Mouse (Mus musculus) layer of hippocampus, adult 9-10 months (tissue): Measurements from ENCODE around the gene Olfr157.

Experiments used
- DNase-seq: peaks from one replicate; pipeline ENCODE4 v3.0.0; 2022; ENCODE audit warnings: low spot score

Gene Olfr157

DNA sequence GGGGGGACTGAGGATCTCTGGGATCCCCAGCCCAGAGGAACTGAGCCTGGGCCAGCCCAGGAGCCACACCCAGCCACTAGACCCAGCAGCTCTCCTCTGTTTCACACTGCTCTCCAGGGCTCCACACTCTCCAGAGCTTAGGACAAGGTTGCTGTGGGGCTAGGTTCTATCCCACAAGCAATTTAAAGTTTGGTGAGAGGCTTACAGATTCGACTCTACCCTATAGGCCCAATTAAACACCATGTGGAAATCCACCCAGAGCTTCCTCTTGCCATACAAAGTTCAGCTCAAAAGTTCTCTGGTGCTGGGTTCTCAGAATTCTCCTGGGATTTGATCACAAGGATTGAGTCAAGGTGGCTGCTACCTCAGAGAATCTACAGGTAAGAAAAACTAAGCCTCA lies at the start of gene Olfr157:
TSS of gene Olfr157 (minus strand) at position 101 of the 400 bp plus-strand sequence.
- DNase-seq: no peak

DNA sequence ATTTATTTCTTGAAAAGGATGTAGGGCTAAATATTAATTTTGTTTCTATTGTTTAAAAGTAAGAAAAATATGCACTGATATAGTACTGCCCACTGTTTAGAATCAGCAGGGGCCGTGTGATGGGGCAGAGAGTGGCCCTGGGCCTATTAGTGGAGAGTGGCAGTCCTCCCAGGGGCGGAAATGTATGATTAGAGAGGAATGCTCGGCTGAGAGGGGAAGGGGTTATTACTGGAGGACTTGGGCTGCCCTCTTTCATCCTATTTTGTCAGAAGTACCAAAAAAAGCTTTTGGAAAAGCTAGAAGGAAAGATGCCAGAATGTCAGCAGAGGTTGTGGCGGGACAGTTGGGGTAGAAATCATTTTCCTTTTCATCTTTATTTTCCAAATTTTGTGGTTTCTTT lies 44.2 kb upstream of the Olfr157 start:
- DNase-seq: no peak

DNA sequence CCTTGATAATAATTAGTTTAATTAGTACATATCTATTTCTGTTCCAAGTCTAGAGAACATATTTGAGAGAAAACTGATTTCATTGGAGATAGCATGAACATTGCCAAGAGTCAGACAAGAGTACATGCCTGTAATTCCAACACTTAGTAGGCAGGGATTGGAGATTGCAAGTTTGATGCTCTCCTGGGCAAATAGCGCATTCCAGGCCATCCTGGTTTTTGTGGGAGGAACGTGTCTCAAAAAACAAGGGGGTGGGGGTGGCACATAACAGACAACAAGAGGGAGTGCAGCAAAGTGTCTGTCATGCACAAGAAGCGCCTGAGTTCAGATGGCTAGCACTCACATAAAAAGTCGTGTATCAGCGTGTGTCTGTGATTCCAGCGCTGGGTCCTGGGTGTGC lies 39.6 kb upstream of the Olfr157 start:
- no peak for DNase-seq

DNA sequence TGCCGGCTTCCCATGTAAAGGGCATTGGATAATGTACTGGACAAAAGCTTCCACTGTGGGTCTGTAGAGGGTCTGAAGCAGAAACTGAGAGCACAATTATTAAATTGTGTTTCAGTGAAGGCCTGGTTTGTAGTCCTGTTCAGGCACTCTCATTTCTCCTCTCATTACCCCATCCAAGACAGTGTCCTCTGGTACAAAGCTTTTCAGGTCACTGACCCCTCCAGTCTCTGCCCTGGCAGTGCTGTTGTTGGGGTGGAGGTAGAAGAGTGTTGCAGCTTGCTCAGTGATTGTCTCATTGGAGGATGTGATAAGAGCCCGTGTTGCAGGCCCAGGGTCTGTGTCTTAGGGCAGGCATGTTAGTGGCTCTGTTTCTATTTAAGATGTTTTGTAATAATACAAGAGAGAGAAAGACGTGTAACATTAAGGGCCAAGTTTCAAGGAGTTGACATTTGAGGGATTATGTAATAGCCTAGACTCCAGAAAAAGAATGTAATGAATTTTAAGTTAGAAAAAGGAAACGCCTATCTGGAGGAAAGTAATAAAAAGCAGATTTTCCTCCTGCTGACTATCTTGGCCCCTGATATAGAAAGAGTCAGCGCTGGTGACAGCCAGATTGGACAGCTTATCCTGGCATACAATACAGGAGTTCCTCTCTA lies 38.2 kb upstream of the Olfr157 start:
- no peak for DNase-seq

DNA sequence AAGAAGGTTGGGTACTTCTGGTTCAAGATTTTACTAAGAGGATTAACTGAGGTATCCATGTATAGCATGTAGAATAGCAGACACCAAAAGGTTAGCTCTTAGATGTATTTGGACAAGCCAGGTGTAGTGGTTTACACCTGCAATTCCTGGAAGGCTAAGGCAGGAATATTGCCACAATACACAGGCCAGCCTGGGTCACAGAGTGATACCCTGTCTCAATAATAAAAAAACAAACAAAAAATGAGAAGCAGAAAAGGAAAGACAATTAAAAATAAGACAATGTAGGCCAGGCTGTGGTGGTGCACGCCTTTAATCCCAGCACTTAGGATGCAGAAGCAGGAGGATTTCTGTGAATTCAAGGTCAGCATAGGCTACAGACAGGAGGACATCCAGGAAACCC lies 37.2 kb upstream of the Olfr157 start:
- DNase-seq: no peak

DNA sequence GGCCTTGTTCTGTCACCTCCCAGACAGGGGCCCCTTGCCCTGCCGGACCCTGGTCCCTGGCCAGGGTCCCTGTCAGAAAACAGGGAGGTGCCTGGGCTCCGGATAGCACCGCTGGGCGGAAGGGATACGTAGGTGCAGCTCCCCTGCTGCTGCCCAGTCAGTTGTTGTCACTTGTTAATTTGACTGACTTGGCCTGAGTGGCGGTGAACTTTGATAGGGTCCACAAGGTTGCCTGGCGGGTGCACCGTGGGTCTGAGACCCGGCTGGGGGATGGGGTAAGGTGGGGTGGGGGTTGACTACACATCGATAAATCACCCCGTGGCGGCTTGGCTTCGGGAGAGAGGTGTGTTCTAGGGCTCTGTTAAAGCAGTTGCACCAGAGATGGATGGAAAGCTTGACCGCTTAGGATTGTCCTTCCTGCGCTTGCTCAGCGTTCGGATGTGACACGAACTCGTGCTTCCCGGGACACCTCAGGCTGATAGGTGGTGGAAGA lies 36.0 kb upstream of the Olfr157 start:
- DNase-seq: no peak

DNA sequence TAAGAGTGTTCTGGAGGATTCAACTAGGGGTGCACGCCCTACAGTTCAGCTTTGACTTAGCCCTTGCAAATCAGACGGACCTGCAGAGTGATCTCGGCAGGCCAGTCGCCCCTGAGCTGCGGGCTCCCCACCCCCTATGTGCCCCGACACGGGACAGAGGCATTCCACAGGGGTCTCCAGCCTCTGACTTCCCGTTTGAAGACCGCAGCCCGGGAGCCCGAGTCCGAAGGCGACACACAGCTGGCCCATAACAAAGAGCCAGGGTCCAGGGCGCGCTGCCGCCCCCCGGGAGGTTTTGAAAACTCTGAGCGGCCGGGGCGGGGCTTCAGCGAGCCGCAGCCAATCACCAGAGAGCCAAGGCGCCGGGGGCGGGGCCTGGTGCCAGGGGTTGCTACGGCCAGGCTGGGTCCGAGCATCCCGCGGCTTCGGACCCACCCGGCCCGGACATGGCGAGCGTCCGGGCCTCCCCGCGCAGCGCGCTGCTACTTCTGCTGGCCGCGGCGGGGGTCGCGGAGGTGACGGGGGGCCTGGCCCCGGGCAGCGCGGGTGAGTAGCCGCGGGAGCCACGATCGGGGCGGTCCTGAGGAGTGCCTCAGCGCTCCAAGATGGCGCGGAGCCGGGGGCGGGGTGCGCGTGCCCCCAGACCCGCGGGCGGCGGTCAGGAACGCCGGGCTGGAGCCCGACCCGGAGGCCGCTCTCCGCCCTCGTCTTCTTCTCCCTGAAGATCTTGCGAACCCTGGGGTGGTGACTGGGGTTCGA lies 35.3 kb upstream of the Olfr157 start, which contains the start of gene Reck:
TSS of gene Reck (plus strand) at position 371 of the 759 bp plus-strand sequence.
- DNase-seq: peak; percentile 44

DNA sequence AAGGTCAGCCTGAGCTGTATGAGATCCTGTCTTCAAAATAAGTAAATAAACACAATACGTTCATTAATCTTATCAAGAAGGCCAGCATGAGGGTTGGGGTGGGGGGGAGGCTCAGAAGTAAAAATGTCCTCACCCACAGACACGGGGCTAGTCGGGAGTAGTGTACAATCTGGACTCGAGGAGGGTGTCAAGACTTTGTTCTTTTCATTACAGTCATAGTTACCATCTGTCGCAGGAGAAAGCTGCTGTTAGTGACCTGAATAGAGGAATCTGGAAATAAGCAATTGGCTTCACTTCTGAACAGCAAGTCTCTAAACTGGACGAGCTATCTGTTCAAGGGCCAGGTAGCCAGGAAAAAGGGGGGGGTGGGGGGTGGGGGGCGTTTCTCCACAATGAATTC lies 34.5 kb upstream of the Olfr157 start:
- no peak for DNase-seq

DNA sequence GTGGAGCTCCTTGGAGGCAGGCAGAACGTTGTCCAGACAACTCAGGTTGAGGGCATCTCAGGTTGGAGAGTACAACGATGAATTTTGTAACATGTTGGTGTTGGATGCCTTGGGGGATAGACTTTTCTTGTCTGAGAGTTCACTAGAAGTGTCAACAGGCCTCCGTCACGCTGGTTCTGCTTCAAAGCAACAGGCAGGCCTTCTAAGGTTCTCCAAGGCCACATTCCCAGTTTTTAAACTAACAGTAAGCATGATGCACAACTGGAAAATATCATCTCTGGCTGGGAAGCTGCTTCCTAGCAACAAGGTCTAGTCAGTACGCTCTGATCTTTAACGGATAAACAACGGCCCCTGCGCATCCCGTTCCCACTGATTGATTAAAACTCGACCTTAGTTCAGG lies 29.8 kb upstream of the Olfr157 start:
- no peak for DNase-seq

DNA sequence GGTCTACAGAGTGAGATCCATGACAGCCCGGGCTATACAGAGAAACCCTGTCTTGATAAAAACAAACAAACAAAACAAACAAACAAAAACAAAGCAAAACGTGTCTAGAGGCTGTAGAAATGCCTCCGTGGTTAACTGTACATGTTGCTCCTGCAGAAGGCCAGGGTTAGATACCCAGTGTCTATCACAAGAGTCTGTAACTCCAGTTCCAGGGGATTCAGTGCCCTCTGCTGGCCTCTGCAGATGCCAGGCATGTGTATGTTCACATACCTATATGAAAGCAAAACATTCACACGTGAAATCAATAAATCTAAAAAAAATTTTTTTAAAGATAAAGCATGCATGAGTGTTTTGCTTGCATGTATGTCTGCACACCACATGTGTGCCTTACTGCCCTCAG lies 23.3 kb upstream of the Olfr157 start:
- DNase-seq: no peak

DNA sequence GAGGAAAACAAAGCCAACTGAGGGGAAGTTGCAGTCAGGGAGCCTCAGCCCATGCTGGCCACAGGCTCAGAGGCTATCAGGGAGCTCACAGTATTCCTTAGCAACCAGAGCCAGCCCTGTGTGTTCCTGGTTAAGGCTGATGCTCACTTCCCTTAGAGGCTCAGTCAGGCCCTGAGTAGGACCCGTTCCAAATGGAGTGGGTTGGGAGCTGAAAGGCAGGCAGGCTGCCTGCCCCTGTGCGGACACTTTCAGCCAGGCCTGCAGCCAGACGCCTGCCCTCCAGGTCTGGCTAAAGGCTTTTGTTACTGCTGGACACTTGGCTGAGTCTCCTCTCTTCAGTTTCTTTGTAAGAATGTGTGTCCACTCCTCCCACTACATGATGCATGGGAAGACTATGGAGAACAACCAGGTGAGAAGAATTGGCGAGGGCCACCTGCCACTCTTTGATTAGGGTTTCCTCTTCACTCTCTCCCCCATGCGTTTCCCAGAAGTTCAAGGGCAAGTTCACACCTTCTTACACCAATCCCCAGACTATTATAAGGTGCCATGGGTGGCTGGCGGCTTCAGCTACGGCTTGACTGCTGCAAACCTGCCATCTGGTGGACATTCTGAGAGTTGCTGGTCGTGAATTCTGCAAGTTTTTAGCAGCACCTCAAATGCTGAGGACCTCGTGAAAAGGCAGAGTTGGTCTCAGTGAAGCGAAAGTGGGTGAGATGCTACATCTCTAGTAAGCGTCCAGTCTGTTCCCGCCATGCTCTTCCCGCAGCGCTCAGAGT lies 20.9 kb upstream of the Olfr157 start:
- no peak for DNase-seq

DNA sequence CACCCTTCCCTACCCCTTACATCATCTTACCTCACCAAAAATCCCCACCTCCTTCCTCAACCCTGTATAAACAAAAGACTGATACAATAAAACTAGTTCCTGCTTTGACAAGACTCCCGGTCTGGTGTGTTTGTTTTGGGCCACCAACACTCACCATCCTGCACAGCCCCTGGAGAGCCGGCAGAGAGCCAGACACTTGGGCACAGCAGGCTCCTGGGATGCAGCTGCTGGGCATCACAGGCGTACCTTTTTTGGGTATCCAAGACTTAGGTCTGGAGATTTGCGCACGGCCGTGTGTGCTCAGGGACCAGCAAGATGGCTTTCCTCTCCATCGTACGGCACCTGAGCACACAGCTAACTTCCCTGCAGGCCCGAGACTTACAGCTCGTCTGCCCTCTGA lies 19.9 kb upstream of the Olfr157 start:
- DNase-seq: no peak

DNA sequence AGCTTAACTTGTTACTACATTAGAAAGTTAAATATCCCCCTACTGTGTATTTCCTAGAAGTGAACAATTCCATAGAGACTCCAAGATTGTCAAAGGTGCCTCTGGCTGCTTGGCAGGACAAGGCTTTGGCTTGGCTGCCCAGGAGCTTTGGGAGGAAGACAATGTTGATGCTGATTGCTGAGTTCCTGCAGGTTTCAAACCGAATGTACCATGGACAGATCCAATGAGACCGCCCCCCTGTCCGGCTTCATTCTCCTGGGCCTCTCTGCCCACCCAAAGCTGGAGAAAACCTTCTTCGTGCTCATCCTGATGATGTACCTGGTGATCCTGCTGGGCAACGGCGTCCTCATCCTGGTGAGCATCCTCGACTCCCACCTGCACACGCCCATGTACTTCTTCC lies 14.1 kb upstream of the Olfr157 start:
- DNase-seq: no peak

DNA sequence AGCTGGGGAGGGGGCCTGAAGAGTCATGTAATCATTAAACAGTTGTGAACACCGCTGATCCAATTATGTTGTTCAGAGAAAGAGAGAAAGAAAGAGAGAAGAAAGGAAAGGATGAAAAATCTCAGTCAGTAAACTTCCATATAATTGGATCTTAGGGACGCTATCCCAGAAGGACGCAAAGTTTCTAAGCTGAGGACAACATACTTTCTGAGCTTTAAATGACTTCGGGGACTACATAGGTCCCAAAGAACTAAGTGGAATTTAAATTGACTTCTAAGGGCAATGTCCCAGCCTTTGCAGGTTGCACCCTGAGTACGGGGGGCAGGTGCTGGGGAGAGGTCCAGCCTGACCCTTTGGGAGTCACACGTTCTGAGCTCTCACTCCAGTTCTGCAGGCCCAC lies 11.3 kb upstream of the Olfr157 start, which contains the start of gene Olfr155:
TSS of gene Olfr155 (plus strand) at position 301 of the 400 bp plus-strand sequence.
- no peak for DNase-seq

DNA sequence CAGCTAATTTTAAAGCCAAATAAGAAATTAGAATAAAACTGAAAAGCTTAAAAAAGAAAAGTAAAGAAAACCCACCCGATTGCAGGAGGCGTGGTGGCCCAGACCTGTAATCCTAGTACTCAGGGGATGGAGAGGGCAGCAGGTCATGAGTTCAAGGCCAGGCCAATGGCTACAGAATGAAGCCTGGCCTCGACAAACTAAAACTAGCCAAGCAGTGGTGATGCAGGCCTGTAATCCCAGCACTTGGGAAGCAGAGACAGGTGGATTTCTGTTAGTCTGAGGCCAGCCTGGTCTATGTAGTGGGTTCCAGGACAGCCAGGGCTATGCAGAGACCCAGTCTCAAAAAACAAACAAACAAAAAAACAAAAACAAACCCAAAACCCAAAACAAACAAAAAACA lies 1.7 kb downstream of the Olfr157 start:
- DNase-seq: no peak

DNA sequence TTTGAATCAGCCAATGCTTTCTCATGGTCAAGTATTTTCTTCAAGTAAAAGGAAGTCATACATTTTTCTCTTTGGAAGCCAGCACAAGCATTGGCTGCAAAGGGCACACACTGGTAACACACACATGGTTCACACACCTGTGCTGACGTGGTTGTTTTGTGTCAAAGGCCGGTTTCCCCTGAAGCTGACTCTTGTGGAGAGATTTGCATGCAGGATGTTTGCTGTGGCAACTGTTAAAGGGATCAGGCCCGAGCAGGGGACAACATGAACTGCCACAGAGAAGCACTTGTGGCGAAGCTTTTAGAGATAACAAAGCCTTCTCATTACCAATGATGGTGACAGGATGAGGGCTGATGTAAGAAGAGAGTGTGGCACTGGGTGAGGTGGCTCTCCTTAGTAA lies 5.3 kb downstream of the Olfr157 start:
- DNase-seq: no peak

DNA sequence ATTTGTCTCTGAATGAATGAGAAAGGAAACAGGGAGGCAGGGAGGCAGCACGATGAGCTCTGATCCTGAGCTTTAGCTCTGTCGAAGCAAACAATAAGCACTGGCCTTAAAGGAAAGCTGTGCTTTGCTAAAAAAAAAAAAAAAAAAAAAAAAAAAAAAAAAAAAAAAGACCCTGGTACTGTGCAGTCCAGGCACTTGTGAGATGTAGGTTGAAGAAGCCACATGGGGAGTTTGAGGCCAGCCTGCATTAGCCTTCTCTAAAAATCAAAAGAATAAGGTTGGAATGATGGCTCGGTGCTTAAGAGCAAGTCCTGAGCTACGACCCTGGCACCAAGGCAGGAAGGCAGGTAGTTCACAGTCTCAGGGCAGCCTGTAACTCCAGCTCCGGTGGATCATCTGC lies 6.2 kb downstream of the Olfr157 start:
- DNase-seq: no peak

DNA sequence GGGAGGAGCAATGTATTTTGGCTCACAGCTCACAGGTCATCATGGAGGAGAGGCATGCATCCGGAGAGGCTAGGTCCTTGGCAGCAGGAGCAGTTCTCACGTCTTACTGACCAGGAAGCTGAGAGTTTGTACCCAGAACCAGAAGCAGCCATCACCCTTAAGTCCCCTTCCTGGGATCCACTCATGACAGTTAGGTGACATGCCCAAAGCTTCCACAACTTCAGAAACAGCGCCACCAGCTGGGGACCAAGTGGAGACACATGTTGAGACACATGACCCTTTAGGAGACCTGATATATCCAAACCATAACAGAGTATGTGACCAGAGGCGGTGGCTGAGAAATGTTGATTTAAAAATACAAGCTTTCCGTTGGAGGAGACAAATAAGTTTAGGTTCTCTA lies 8.0 kb downstream of the Olfr157 start:
- no peak for DNase-seq

DNA sequence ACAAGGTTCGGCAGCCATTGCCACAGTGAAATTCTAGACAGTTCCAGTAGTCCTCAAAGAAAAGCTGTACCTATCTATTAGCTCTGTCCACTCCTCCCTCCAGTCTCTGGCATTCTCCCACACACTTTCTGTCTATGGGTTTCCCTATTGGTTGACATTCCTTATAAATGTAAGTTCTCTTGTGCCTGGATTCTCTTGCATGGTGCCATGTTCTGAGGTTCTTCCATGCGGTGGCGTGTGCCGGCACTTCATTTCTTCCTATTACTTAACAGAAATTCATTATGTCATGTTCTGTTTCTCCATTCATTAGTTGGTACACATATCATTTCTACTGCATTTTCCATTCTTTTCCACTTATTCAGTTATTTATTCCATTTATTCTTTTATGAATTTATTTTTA lies 11.2 kb downstream of the Olfr157 start:
- no peak for DNase-seq

DNA sequence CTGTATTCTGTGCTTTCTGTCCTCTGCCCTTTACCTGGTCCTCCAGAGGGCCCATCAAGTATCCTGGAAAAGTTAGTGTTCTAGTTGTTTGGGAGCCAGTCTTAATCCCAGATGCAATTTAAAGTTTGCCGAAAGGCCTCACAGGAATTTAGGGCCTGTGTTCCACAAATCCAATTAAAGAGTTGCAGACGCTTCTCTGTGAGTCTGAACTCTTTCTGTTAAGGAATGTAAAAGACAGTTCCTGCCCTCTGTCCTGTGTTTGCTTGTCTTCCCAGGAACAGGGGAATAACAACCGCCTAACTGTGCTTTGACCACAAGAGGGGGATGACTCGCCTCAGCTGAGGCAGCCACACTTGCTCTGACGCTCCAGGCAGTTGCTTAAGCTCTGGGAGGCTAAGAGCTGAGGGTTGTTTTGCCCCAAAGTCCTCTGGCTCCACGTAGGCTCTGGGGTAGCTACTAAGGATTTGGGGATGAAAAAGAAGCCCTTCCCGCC lies 16.1 kb downstream of the Olfr157 start, which contains the start of gene Olfr156:
TSS of gene Olfr156 (minus strand) at position 51 of the 493 bp plus-strand sequence.
- DNase-seq: no peak

DNA sequence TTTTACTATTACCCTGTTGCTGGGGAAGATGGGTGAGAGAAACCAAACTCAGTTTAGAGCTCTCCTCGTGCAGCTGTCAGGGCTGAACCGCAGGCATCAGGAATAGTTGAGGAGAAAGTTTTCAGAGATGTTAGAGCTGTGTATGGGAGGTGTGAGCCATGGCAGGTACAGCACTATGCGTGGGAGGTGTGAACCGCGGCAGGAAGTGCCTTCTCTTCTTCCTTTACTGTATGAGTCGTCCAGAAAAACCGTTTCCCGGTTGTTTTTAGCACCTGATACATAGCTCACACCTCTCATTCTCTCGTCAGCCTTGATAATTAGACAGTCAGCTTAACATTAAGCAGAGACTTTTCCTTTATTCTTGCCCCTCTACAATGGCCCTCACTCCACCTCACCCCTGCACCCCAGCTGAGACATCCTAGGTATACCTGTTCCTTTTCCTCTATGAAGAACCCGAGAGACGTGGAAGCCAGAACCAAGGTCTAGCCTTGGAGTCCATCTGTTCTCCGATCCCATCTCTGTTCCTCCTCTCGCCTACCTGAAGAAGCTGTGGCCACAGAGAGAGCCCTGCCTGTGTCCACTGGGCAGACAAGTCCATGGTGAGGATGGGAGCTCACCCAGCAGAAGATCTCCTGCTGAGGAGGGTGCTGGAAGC lies 17.0 kb downstream of the Olfr157 start:
- DNase-seq: no peak

DNA sequence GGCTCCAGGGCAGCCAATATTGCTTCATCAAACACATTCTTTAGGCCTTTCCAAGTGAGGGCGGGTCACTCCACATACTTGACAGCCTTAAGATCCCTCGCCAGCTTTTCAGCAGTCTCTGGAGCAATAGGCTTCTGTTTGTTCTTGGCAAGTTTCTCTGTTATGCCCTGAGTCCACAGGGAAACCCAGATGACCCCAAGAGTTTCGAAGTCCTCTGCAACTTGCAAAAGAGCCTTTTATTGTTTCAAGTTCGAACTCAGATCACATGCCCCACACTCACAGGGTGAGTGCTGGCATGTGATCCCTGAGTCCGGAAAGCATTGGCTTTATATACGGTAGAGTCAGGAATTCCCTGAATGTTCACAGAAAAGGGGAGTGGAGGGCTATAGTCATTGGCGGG lies 41.1 kb downstream of the Olfr157 start:
- no peak for DNase-seq
